Mouse (Mus musculus) limb, embryonic 14.5 days (tissue): Measurements from ENCODE around the gene Tpst1. TPM values are rescaled to one million over a fixed set of nuclear protein-coding genes. Genes with fewer than 3 reads are reported as not detected.

Experiments
- ATAC-seq: fragments of 200-750 bp; cut with Nextera tagmentation; 2 replicates; pipeline ENCODE4 v1.8.0; 2017; ENCODE audit warnings: low read depth, moderate number of reproducible peaks, moderate TSS enrichment; ENCODE audit not compliant: low FRiP score
- DNase-seq: peaks from one replicate; pipeline ENCODE4 v3.0.0-alpha.2; 2015; ENCODE audit warnings: low spot score
- H3K27ac ChIP-seq: fragments of 300-500 bp; sonication (generic); replicated peaks from 2 replicates; pipeline ENCODE4 v1.5.1; 2014; ENCODE audit warnings: low read depth, mild to moderate bottlenecking, low read length, moderate library complexity, mixed read lengths
- H3K27me3 ChIP-seq: fragments of 300-500 bp; sonication (generic); 2 replicates; pipeline ENCODE4 v1.6.1; 2014; ENCODE audit warnings: low read length, mixed read lengths; ENCODE audit not compliant: control insufficient read depth, insufficient read depth
- H3K36me3 ChIP-seq: fragments of 300-500 bp; sonication (generic); 2 replicates; pipeline ENCODE4 v1.6.1; 2014; ENCODE audit warnings: mild to moderate bottlenecking, low read length, moderate library complexity, mixed read lengths; ENCODE audit not compliant: control insufficient read depth, insufficient read depth
- H3K4me1 ChIP-seq: fragments of 300-500 bp; sonication (generic); 2 replicates; pipeline ENCODE4 v1.6.1; 2014; ENCODE audit warnings: antibody characterized with exemption, low read length, mixed read lengths; ENCODE audit not compliant: control insufficient read depth, insufficient read depth
- H3K4me2 ChIP-seq: fragments of 300-500 bp; sonication (generic); replicated peaks from 2 replicates; pipeline ENCODE4 v1.6.1; 2014; ENCODE audit warnings: low read depth, mild to moderate bottlenecking, low read length, moderate library complexity; ENCODE audit not compliant: severe bottlenecking
- H3K4me3 ChIP-seq: fragments of 300-500 bp; sonication (generic); replicated peaks from 2 replicates; pipeline ENCODE4 v1.5.1; 2014; ENCODE audit warnings: low read length
- H3K9ac ChIP-seq: fragments of 300-500 bp; sonication (generic); 2 replicates; pipeline ENCODE4 v1.6.1; 2014; ENCODE audit warnings: mild to moderate bottlenecking, low read depth, low read length, moderate library complexity; ENCODE audit not compliant: severe bottlenecking
- H3K9me3 ChIP-seq: fragments of 300-500 bp; sonication (generic); 2 replicates; pipeline ENCODE4 v1.6.1; 2016; ENCODE audit warnings: low read length; ENCODE audit not compliant: control insufficient read depth
- POLR2A ChIP-seq: fragments of 200-500 bp; IDR thresholded peaks from 2 replicates; pipeline ENCODE4 v1.8.0; 2012; ENCODE audit warnings: inconsistent platforms, mild to moderate bottlenecking, moderate library complexity, borderline replicate concordance; ENCODE audit not compliant: insufficient read depth, insufficient read length; ENCODE audit errors: extremely low read depth
- WGBS: fragments of 180-500 bp; shearing (Covaris S2); extraction: QIAGEN DNeasy Blood & Tissue Kit; methylation state at CpG from one replicate; pipeline ENCODE4 v1.1.7; 2014; 5-methylcytosine and 5-hydroxymethylcytosine counted together
- polyA plus RNA-seq, 2 experiments: library from polyadenylated mRNA; depleted of rRNA in 1 of 2; stranded (reverse) in 1 of 2; unstranded in 1 of 2; fragments of >200 nt; fragmentation: Nextera tagmentation in 1 of 2; extraction: Ambion mirVana in 1 of 2; gene quantifications; 2 replicates each; pipeline versions ENCODE4 v1.2.1 to v1.2.3; 2012 to 2014

Tpst1 gene
- polyA plus RNA-seq, 2 experiments = 68.2 to 114 TPM

DNA sequence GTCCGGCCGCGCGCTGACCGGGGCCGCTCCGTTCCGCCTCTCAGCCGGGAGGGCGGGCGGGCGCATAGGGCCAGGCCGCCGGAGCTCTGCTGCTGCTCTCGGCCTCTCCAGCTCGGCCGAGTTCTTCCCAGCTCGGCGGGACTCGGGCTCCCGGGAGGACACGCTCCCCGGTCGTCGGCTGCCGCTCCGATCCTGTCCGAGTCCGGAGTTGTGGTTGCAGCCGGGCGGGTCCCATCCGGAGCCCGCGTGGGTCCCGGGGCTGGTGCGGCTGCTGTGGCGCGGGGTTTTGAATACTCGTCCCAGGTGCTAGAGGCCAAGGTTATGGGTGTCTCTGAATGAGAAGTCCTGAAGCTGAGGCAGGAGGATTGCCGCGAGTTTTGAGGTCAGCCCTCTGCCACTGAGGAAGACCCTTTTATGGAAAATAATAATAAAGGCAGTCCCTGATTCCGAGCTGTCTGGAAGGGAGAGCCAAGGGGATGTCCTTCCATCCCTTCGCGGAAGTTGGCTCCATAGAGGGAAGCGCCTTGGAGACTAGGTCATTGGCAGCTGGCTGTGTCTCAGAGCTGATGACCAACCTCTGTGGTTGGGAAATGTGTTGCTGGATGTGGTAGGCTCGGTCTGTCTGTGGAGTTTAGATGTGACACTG is 99.0 kb downstream of the Tpst1 start:
- Histone ChIP-seq H3K4me2 (peak overlapping the region; percentile 76), H3K4me3 (peak overlapping the region; percentile 92), H3K9ac (peak overlapping the region; percentile 93), H3K36me3 (no peaks in the 10 kb centered on the region), H3K27ac (peak overlapping the region; percentile 72), H3K9me3 (no peaks in the 10 kb centered on the region), H3K4me1 (peaks cover 7% of the 10 kb centered on the region), H3K27me3 (no peaks in the 10 kb centered on the region)
- ATAC-seq = peak; percentile 72
- peak; percentile 21 for DNase-seq
- TF ChIP-seq POLR2A = no peak
- 1% methylated on average over 31 of the region's 46 CpGs for WGBS

DNA sequence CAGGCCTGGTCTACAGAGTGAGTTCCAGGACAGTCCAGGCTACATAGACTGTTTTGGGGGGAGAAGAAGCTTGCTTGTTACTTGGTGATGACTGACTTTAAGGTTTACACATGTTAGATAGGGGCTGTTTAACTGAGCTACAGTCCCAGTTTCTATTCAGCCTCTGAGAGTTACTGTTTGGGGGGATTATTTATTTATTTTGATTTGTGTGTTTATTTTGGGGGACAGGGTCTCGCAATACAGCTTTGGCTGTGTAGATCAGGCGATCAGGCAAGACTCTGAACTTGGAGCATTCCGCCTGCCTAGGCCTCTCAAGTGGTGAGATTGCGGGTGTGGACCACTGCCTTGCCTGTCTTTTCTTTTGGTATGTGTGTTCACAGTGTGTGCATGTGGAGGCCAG is 99.9 kb downstream of the Tpst1 start:
- WGBS = 91% methylated on average over 4 of the region's 4 CpGs
- Histone ChIP-seq H3K4me1 (peaks cover 7% of the 10 kb centered on the region), H3K9me3 (no peaks in the 10 kb centered on the region), H3K27ac (no peak overlapping the region), H3K9ac (no peak overlapping the region), H3K27me3 (no peaks in the 10 kb centered on the region), H3K36me3 (no peaks in the 10 kb centered on the region), H3K4me2 (peak overlapping the region; percentile 76), H3K4me3 (peak overlapping the region; percentile 92; the same call in 1 of the 2 replicates)
- DNase-seq = no peak
- no peak for TF ChIP-seq POLR2A
- ATAC-seq = no peak

DNA sequence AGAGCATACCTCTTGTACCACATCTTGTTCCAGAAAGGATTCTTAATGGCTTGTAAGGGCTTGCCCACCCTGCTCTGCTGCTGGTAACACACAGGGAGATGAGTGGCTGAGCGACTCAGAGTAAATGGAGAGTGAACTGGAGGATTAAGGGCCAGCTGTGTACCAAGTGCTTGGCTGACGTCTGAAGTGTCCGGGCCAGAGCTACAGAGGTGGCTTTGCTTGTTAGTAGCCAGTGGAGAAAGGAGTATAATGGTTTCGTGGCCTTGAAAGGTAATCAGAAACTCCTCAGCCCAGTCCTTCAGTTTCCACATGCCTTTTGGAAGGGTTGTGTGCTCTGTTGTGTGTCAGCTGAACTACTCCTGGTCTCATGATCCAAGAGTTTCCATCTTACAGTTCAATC is 104.7 kb downstream of the Tpst1 start:
- TF ChIP-seq POLR2A = no peak
- H3K4me2 ChIP-seq = no peak overlapping the region
- H3K36me3 ChIP-seq = no peaks in the 10 kb centered on the region
- ATAC-seq (no peak), DNase-seq (no peak)
- no peak overlapping the region for H3K4me3 ChIP-seq
- WGBS = 42% methylated on average over 4 of the region's 4 CpGs
- no peak overlapping the region for H3K9ac ChIP-seq
- peaks cover under 1% of the 10 kb centered on the region for H3K4me1 ChIP-seq
- H3K27me3 ChIP-seq = no peaks in the 10 kb centered on the region
- H3K9me3 ChIP-seq = no peaks in the 10 kb centered on the region
- no peak overlapping the region for H3K27ac ChIP-seq

DNA sequence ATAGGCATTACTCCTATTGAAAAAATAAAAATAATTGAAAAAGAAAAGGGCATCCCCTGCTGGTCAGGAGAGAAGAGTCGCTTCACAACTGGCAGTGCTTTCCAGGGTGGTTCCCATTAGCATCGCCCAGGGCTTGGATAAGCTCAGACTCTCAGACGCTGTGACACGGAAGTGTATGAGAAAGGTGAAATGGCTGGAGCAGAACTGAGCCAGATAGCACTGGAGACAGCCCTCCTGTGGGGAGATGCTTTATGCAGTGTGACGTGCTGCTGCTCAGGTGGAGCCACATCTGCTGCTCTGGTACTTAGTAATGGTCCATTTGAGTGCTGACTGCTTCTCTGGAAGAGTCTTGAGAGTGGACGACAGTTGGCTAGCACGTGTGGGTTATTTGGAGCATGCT is 107.2 kb downstream of the Tpst1 start:
- Histone ChIP-seq H3K4me2 (no peak overlapping the region), H3K9me3 (no peaks in the 10 kb centered on the region), H3K27ac (no peak overlapping the region), H3K27me3 (no peaks in the 10 kb centered on the region), H3K36me3 (no peaks in the 10 kb centered on the region), H3K9ac (no peak overlapping the region), H3K4me3 (no peak overlapping the region), H3K4me1 (no peaks in the 10 kb centered on the region)
- DNase-seq (no peak), ATAC-seq (no peak)
- WGBS = 72% methylated on average over 7 of the region's 7 CpGs
- no peak for TF ChIP-seq POLR2A

DNA sequence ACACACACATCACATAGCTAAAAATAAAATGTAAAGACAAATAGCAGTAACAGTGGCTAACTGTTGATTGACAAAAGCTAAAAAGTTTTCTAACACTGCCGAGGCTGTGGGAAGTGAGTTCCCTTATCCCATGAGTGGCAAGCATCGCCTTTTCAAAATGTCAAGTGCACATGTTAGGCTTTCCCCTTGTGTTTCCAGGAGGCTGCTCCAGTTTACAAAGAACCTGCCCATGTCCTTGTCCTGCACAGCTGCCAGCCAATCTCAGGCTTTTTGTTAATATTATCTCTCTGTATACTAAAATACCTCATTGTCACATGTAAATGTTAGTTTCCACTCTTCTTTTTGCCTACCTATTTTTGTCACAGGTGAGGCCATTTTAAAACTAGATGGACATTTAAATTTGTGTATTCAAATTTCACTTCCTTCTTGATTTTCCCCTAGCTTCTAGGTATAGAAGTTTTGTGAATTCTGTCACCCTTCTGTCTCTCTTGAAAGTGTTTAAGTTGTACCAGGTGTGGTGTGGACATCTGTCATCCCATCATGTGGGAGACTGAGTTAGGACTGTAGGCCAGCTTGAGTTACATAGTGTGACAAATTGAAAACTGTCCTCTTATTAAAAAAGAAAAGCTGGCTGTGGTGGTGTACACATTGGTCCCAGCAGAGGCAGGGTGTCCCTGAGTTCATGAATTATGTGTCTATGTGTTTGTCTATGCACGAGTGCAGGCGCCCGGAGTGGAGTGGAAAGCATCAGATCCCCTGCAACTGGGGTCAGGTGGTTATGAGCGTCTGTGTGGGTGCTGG is 108.8 kb downstream of the Tpst1 start:
- Histone ChIP-seq H3K27ac (no peak overlapping the region), H3K27me3 (no peaks in the 10 kb centered on the region), H3K36me3 (no peaks in the 10 kb centered on the region), H3K4me1 (no peaks in the 10 kb centered on the region), H3K9me3 (no peaks in the 10 kb centered on the region), H3K9ac (no peak overlapping the region), H3K4me3 (no peak overlapping the region), H3K4me2 (no peak overlapping the region)
- WGBS = 84% methylated on average over 6 of the region's 6 CpGs
- DNase-seq (no peak), ATAC-seq (no peak)
- no peak for TF ChIP-seq POLR2A
